Mouse (Mus musculus) lung, embryonic 14.5 days (tissue): ENCODE measurements around the gene Abtb2. TPM values are rescaled to one million over a fixed set of nuclear protein-coding genes. Genes with fewer than 3 reads are reported as not detected.

Source experiments
- ATAC-seq: fragments of 200-750 bp; cut with Nextera tagmentation; 2 replicates; pipeline ENCODE4 v1.8.0; 2017; ENCODE audit warnings: mild to moderate bottlenecking, moderate TSS enrichment, moderate library complexity; ENCODE audit not compliant: insufficient read depth
- DNase-seq: peaks from one replicate; pipeline ENCODE4 v3.0.0-alpha.2; 2015
- H3K27ac ChIP-seq: fragments of 300-500 bp; sonication (generic); 2 replicates; pipeline ENCODE4 v1.5.1; 2014; ENCODE audit warnings: low read depth, mild to moderate bottlenecking, moderate library complexity
- H3K27me3 ChIP-seq: fragments of 300-500 bp; sonication (generic); 2 replicates; pipeline ENCODE4 v1.6.1; 2014; ENCODE audit warnings: low read length, control low read depth; ENCODE audit not compliant: insufficient read depth
- H3K36me3 ChIP-seq: fragments of 300-500 bp; sonication (generic); 2 replicates; pipeline ENCODE4 v1.6.1; 2014; ENCODE audit warnings: control low read depth; ENCODE audit not compliant: insufficient read depth
- H3K4me1 ChIP-seq: fragments of 300-500 bp; sonication (generic); 2 replicates; pipeline ENCODE4 v1.6.1; 2014; ENCODE audit warnings: antibody characterized with exemption, control low read depth; ENCODE audit not compliant: insufficient read depth
- H3K4me2 ChIP-seq: fragments of 300-500 bp; sonication (generic); 2 replicates; pipeline ENCODE4 v1.6.1; 2014; ENCODE audit warnings: mild to moderate bottlenecking
- H3K4me3 ChIP-seq: fragments of 300-500 bp; sonication (generic); 2 replicates; pipeline ENCODE4 v1.5.1; 2014; ENCODE audit warnings: low read depth, low read length
- H3K9ac ChIP-seq: fragments of 300-500 bp; sonication (generic); 2 replicates; pipeline ENCODE4 v1.6.1; 2014
- H3K9me3 ChIP-seq: fragments of 300-500 bp; sonication (generic); 2 replicates; pipeline ENCODE4 v1.6.1; 2016; ENCODE audit warnings: low read depth, low read length, control low read depth
- CTCF ChIP-seq: IDR thresholded peaks from 2 replicates; pipeline ENCODE4 v1.5.1; 2016; ENCODE audit warnings: antibody characterized with exemption, low read depth
- WGBS: fragments of 180-500 bp; shearing (Covaris S2); extraction: QIAGEN DNeasy Blood & Tissue Kit; methylation state at CpG from one replicate; pipeline ENCODE4 v1.1.7; 2014; 5-methylcytosine and 5-hydroxymethylcytosine counted together
- polyA plus RNA-seq: library from polyadenylated mRNA; unstranded; fragments of >200 nt; fragmentation: Nextera tagmentation; extraction: Ambion mirVana; gene quantifications from 2 replicates; pipeline ENCODE4 v1.2.1, GENCODE M21; 2014

The Abtb2 gene
- polyA plus RNA-seq, 1 experiment from 2014 or later, result 8.0 TPM

DNA sequence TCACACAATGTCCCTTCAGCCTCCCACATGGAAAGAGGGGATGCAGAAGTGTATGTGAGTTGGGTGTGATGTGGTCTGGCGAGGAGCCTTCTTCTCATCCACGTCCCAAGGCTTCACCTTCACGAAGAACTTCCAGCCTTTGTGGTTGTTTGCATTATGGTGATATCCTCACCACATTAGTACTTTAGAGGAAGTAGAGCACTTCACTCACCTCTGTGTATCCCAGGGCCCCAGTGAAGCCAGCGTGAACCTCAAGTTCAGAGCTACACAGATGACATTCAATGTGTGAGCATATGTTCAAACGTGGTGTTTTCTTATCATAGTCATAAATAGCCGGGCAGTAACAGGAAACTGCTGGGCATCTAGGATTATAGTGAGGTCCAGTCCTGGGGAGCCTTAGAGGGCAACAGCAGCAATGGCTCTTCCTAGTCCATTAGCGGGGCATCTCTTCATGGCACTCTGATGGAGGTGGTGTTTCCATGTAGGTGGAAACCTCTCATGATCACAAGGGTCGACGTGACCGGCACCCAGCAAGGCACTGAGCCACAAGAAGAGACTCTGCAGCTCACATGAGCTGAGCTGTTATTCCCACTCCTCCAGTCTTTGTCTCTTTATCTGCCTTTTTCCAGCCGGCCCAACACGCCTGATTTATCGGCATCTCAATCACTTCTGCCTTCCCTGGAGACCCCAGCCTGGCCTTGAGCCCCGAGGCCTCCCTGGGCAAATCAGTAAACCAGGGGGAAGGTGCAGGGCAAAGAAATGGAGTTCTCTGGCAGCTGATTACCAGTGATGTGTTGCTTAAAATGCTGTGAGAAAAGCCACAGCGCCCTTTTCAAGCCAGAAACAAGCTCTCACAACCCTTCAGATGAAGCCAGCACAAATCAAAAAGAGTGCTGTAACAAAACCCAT, 93.8 kb downstream of the Abtb2 start:
- H3K27ac ChIP-seq, result no peak overlapping the region
- WGBS, result 71% methylated on average over 15 of the region's 15 CpGs
- no peak for TF ChIP-seq CTCF
- no peak overlapping the region for H3K4me2 ChIP-seq
- no peak overlapping the region for H3K4me3 ChIP-seq
- DNase-seq (no peak), ATAC-seq (no peak)
- H3K4me1 ChIP-seq, result no peaks in the 10 kb centered on the region
- no peaks in the 10 kb centered on the region for H3K27me3 ChIP-seq
- no peak overlapping the region for H3K9ac ChIP-seq
- H3K9me3 ChIP-seq, result no peaks in the 10 kb centered on the region
- no peaks in the 10 kb centered on the region for H3K36me3 ChIP-seq

DNA sequence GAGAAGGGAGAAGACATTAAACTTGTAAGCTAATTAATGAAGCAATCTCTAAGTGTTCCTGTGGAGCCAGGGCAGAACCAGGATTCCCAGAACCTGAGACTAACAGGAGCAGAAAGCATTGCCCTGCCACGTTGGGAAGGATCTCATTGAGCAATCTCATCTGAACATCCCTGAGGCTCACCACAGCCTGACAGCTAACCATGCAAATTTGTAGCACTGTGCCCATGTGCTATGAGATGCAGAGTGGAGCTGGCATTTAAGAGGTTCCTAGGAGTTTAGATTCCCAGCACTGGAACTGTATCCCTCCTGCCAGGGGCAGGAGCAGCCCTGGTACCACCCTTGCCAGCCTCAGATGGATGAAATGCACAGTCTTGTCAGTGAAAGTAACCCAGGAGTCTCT, 95.6 kb downstream of the Abtb2 start:
- Histone ChIP-seq H3K9ac (no peak overlapping the region), H3K27ac (no peak overlapping the region), H3K4me2 (no peak overlapping the region), H3K4me3 (no peak overlapping the region), H3K4me1 (no peaks in the 10 kb centered on the region), H3K36me3 (no peaks in the 10 kb centered on the region), H3K27me3 (no peaks in the 10 kb centered on the region), H3K9me3 (no peaks in the 10 kb centered on the region)
- ATAC-seq (no peak), DNase-seq (no peak)
- no peak for TF ChIP-seq CTCF
- 42% methylated on average over 1 of the region's 1 CpGs for WGBS

GRCm38 (mm10) chr2:103662121-103662520, 96.0 kb downstream of the Abtb2 start:
- TF ChIP-seq CTCF, result no peak
- no peaks in the 10 kb centered on the region for H3K27me3 ChIP-seq
- H3K27ac ChIP-seq, result no peak overlapping the region
- WGBS, result 45% methylated on average over 4 of the region's 4 CpGs
- H3K9me3 ChIP-seq, result no peaks in the 10 kb centered on the region
- no peaks in the 10 kb centered on the region for H3K4me1 ChIP-seq
- no peak overlapping the region for H3K4me2 ChIP-seq
- H3K36me3 ChIP-seq, result no peaks in the 10 kb centered on the region
- no peak overlapping the region for H3K4me3 ChIP-seq
- ATAC-seq (no peak), DNase-seq (peak; percentile 54)
- no peak overlapping the region for H3K9ac ChIP-seq

GRCm38 (mm10) chr2:103664341-103664740, 98.2 kb downstream of the Abtb2 start:
- 48% methylated on average over 6 of the region's 6 CpGs for WGBS
- Histone ChIP-seq H3K4me3 (no peak overlapping the region), H3K4me1 (no peaks in the 10 kb centered on the region), H3K27me3 (no peaks in the 10 kb centered on the region), H3K36me3 (no peaks in the 10 kb centered on the region), H3K9ac (no peak overlapping the region), H3K27ac (no peak overlapping the region), H3K9me3 (no peaks in the 10 kb centered on the region), H3K4me2 (no peak overlapping the region)
- ATAC-seq (no peak), DNase-seq (no peak)
- TF ChIP-seq CTCF, result no peak

- Histone ChIP-seq H3K9ac (no peak overlapping the region), H3K4me3 (no peak overlapping the region), H3K9me3 (no peaks in the 10 kb centered on the region), H3K27me3 (no peaks in the 10 kb centered on the region), H3K4me1 (no peaks in the 10 kb centered on the region), H3K27ac (no peak overlapping the region; the same call in 1 of the 2 replicates), H3K36me3 (no peaks in the 10 kb centered on the region), H3K4me2 (no peak overlapping the region)
- TF ChIP-seq CTCF, result no peak
- DNase-seq (peak; percentile 77), ATAC-seq (peak; percentile 71; the same call in 1 of the 2 replicates)
- WGBS, result 63% methylated on average over 8 of the region's 8 CpGs
Measured at GRCm38 (mm10) chr2:103667962-103668815, 102.1 kb downstream of the Abtb2 start.

DNA sequence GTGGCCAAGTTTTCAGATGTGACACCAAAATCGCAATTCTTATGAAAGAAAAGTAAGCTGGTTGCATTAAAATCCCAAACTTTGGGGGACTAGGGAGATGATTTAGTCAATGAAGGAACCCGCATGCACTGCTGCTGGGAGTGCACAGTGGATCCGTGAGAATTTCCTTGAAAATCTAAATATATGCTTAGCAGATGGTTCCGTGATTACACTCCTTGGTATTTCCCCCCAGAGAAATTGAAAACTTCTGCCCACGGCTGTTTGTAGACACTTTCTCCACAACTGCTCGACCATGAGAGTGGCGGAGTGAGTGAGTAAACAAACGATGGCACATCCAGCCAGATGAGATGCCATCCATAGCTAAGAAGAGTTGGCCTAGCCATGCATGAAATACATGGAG, 102.8 kb downstream of the Abtb2 start:
- whole genome bisulfite sequencing, result 70% methylated on average over 8 of the region's 8 CpGs
- no peaks in the 10 kb centered on the region for H3K4me1 ChIP-seq

DNA sequence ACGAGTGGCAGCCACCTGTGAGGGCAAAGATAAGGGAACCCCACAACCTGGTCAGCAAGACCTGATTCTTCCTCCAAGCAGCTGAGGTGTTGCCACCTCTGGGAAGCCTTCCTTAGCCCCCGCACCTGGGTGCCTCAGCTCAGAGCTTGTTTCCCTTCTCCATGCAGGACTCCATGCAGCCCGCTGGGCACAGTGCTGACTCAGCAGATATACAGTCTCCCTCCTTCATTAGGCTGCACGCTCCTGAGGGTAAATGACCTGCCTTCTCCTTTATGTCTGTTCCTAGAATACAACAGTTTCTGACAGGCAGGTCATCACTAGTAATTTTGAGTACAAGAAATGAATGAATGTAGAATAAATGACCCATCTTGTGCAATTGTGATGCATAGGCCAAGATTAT, 103.5 kb downstream of the Abtb2 start:
- no peak for ATAC-seq
- 81% methylated on average over 4 of the region's 4 CpGs for WGBS
- no peaks in the 10 kb centered on the region for H3K9me3 ChIP-seq
- H3K27me3 ChIP-seq, result no peaks in the 10 kb centered on the region
- no peaks in the 10 kb centered on the region for H3K4me1 ChIP-seq
- no peak overlapping the region for H3K27ac ChIP-seq
- no peak overlapping the region for H3K4me2 ChIP-seq
- no peaks in the 10 kb centered on the region for H3K36me3 ChIP-seq
- DNase-seq, result no peak
- H3K9ac ChIP-seq, result no peak overlapping the region
- no peak for TF ChIP-seq CTCF
- H3K4me3 ChIP-seq, result no peak overlapping the region

More for the DNA sequence above, 102.8 kb downstream of the Abtb2 start:
- DNase-seq (no peak), ATAC-seq (no peak)
- no peaks in the 10 kb centered on the region for H3K9me3 ChIP-seq
- no peaks in the 10 kb centered on the region for H3K36me3 ChIP-seq
- no peak overlapping the region for H3K4me3 ChIP-seq
- TF ChIP-seq CTCF, result no peak
- no peak overlapping the region for H3K9ac ChIP-seq
- no peak overlapping the region for H3K27ac ChIP-seq
- H3K27me3 ChIP-seq, result no peaks in the 10 kb centered on the region
- no peak overlapping the region for H3K4me2 ChIP-seq
